Mouse (Mus musculus): ENCODE measurements around the gene Ezr.

Ezr gene

DNA sequence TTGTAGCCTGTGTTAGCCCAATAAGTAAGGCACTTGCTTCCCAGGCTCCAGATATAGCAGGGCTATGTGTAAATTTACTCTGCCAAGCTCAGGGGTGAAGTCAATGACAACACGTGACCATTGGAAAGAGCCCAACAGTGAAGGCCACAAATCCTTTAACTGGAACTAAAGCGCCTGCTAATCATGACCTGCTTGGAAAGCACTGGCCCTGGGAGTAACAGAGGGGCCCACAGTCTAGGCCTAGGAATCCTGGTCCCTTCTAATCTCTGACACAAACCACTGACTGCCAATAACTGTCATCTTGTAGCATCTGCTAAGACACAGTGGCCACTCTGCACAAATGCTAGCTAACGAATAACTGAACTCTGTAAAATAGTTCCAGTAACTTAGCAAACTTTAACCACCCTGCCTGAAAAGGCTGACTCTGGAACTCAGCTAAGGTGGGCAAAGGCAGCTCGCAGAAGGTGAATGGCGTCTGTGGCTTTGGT is 14.2 kb downstream of the Ezr start:
- no peak for DNase-seq (ENCODE audit: low spot score)

DNA sequence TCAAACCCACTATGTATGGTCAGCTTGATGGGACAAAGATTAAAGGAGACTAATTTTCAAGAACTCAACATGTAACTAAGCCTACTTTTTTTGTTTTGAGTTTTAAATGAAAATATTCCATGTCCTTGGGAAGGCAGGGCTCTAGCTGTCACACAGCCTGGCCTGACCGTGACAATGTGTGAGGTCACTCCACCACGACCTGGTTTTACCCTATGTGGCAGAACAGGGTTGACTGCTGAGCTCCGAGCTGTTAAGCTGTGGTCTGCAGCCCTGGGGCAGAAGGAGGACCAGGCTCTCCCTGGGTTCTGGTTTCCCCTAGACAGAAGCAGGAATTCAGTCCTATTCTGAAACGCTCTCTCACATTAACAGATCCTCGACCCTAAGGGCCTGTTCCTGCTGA is 14.8 kb downstream of the Ezr start:
- DNase-seq (ENCODE audit: low spot score): no peak

DNA sequence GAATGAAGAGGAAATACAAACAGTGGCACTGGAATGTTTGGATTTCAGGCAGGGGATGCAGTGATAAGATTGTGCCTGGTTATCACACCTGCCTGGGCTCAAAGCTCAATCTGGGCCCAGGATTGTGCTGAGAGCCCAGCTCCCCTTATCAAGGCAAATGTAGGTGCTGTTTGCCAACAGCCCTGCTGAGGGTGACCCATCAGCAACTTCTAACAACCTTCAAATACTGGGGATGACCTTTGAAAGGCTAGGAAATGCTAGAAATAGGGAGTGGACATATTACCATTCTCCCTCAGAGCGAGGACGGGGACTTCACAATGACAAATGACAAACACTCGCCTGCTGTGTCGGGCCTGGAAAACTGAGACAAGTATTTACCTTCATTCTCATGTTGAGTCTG is 15.8 kb downstream of the Ezr start:
- DNase-seq (ENCODE audit: low spot score): no peak

DNA sequence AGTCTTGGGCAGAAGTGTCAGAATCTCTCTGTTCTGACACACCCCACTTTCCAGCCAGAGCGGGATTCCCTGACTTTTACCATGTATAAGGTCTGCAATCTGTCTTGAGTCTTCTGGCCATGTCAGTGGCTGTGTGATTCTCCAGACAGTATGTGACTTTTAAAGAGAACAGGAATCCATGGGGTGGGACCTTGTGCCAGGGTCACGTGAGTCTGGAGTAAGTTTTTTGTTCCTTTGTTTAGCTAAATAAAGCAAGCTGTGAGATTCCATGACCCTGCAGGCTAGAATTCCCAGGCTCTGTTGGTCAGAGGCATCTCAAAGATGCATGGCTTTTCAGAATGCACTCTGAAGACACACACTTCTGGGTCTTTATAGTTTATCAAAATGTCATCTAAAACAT is 16.7 kb downstream of the Ezr start:
- no peak for DNase-seq (ENCODE audit: low spot score)

DNA sequence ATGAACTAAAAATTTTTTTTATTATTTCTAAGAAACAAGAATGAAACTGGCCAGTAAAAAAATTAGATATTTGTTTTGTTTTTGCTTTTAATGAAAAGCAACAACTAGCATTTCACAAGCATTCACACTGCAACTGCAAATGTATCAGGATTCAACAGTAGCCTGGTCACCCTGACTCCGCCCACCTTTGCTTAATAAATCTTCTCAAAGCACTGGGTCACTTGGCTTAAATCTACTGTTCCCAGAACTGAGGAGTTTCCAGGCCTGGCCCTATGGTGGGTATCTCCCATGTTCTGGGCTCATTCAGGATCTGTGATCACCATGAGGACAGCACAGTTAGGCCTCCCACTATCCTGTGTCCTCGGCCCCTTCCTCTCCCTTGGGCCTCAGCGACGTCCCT is 17.9 kb downstream of the Ezr start:
- DNase-seq (ENCODE audit: low spot score): no peak

DNA sequence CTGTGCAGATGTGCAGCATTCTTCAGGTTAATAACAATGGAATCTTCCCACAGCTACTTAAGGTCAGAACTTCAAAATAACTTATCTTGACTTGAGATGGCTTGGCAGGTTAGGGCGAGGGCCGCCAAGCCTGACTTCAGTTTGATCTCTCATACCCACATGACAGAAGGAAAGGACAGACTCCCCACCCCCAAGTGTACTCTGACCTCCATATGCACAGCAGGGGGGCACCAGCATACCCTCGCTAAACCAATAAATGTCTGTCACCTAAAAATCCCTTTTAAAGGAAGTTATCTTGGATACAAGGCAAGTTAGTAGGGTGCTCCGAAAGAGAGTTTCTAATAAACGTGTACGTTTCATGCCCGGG is 18.4 kb downstream of the Ezr start:
- no peak for DNase-seq (ENCODE audit: low spot score)

DNA sequence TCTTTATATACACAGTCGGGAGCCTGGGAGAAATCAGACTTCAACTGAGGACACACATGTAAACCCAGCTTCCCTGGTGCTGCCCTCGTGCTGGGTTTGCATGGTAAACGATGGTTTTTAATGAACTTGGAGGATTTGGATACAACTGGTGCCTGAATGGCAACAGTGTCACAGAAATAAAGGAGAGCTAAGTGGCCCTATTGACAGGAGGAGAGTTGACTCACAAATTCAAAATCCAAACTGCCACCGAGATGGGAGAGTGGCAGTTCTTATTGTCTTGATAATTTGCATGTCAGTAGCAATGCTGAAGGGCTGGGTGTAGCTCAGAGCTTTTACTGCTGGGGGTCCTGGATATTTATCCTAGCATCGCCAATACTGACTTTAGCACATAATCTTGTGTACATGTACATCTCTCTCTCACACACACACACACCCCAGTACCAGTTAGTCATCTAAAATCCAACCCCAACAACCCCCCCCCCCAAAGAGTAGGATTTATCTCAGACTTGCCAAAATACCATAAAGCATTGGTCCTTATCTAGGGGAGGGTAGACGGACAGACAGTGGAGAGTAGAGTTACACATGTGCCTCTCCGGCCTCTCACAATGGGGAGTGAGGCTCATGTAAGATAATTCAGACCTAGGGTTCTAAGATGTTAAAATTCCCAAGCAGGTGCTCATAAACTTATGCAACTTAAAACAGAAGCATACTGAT is 18.9 kb downstream of the Ezr start:
- no peak for DNase-seq (ENCODE audit: low spot score)

DNA sequence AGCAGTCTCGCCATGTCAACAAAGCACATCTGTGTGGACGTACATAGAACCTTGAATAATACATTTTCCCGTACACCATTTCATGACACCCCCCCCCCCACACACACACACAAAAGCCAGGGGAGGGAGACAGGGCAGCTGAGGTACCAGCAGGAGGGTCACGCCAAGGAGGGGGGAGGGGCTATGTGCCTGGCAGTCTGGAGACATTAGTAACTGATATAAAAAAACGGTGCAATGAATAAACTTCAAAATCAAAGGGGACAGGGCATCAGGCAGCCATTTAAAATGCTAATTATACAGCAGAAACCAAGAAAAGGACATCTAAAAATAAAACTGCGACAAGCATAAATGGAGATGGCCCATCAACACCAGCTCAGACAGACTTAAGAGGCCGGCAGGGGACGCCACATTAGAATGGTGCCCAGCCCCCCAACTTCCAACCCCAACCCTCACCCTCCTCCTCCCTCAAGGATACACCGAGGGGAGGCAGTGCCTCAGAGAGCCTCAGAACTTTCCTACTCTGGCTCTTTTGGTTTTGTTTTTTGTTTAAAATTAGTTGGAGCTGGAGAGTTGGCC is 22.8 kb downstream of the Ezr start:
- no peak for DNase-seq (ENCODE audit: low spot score)

DNA sequence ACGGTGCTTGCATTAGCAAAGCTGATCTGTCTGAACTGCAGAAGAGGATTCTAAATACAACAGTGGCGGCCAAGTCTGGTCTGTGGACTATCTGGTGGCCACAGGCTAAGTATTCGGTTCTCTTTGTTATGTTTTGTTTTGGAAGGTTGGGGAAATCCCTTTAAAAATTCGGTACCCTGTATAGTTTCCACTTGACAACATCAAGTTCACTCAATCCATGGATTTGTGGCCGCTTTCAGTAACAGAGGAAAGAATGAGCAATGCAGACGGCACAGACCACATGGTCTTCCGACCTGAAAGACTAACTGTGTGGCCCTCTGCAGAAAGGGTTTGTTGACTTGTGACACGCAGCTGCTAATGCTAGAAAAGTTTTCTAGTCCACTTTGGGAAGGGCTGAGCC is 23.7 kb downstream of the Ezr start:
- no peak for DNase-seq (ENCODE audit: low spot score)

DNA sequence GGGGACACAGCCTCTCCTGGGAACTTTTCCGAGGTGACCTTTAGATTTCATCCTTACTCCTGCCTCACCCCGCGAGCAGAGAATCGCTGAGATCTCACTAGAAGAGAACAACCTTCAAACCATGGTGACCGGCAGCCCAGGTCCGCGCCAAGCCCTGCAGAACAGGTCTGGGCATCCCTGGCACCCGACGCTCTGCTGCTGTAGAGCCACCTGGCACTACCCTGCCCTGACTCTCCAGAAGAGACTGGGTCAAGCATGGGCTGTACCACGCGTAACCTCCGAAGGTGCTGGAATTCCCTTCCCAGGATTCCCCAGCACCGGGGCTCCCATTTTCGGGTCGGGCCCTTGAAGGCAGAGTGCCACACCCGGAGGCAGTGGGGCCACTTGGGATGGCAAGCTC is 24.7 kb downstream of the Ezr start:
- DNase-seq (ENCODE audit: low spot score): no peak

DNA sequence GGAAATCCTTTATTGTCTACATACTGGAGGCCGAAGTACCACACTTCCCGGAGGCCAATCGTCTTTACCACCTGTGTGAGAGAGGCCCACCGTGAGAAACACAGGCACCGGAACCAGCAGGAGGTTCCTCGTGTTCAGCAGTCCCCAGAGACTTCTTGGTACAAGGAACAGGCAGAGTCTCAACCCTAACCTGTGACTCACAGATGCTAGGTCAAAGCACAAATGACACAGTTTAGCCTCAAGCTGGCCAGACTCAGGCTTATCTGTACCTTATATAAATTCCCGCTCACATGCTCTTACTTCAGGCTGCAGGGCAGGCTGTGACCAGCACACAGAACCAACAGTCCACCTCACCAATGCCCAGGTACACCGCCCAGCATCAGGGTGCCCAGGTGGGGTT is 26.7 kb downstream of the Ezr start:
- DNase-seq (ENCODE audit: low spot score): no peak

DNA sequence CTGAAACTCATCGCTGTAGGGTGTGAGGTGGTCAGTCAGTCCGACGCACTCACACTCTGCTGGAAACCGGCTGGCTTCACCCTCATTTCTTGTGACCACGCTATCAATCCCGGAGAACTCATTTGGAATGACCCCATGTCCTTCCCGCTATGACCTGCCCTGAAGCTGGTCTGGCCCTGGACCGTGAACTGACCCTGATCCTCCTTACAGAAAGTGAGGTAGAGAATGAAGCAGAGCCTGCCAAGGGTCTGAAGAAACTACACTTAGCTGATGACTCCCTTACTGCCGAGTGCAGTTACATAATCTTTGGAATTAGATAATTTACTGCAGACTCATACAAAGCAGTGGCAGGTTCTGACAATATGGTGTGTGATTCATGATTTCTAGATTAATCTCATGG is 27.4 kb downstream of the Ezr start:
- no peak for DNase-seq (ENCODE audit: low spot score)

DNA sequence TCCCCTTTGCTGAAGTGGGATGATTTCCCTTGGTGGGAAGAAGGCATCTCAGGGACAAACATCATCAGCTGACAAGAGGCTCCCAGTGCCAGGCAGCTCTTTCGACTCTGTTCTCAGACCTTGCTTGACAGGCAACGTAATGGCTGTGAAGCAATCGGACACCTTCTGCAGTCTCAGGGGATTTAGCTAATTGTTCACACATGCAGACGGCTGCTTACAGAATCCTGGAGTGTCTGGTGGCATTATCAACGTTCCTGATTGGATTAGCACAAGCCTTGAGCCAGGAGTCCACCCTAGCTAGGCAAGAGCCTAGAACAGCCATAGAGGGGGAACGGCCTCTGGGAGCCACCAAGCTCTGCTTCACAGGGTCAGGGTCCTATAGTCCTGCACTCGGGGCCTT is 30.2 kb downstream of the Ezr start:
- DNase-seq (ENCODE audit: low spot score): no peak

DNA sequence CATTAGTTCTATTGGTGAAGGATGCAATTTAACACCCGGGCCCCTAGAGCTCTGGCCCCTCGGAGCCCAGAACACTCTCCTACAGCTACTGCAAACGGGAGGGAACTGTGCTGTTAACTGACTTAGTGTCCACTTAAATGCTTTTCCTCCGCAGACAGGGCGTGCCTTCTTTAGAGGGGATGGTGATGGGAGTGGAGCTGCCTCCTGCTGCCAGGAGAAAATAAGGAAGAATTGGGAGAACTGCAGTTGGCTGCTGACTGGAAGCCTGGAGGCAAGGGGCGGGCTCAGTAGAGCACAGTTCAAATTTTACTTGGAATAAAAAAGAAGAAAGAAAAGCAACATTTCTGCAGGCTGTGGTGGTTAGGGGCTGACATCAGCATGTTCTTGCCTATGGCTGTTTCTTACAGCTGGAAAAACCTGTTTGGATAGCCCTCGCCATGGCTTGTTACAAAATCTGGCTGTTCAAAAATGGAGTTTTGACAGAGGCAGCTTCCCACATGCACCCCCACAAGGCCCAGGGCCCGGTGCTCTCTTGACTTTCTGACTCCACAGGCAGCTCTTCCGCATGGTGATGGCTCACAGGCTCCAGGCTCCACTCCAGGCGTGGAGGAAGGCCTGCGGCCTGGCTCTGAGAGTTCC is 31.2 kb downstream of the Ezr start:
- no peak for DNase-seq (ENCODE audit: low spot score)

DNA sequence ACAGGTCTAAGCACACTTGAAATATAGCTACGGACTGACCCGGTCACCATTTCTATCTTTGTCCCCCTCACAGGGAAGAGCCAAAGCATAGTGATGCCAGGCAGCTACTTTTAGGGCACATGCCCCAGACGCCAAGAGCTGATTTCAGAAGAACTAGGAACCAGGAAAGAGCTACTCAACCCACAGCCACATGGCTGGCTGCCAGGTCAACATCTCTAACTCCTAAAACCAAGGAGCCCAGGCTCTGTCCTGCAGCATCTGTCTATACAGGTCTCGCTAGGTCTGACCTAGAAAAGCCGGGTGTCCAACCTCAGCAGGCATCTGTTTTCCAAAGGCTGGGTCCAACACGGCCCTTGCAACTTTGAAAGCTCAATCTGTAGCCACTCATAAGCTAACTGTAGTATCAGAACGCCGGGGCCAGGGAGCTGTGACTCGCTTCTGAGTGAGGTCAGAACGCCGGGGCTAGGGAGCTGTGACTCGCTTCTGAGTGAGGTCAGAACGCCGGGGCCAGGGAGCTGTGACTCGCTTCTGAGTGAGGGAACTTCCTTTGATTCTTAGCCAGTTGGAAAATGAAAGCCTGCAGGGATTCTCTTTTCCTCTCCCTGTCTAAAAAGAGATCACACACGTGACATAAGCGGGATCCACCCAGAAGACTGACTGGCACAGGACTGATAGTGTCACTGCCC is 33.7 kb downstream of the Ezr start:
- no peak for DNase-seq (ENCODE audit: low spot score)

DNA sequence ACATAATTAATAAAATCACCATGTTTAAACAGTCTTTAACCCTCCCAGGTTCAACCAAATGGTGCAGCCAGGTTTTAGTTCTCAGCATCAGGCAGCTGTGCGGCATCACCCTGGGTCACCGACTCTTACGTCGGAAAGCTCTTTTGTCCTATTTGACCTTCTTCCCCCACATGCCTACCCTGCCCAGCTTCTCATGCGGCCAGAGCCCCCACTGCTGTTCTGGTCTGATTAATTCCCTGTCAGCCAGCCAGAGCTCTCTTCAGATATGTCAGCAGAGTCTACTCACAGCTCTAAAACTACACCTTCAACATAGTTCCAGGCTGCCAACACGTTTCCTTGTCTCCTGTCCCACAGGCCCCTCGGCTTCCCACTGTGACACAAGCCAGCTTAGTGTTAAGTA is 35.1 kb downstream of the Ezr start:
- DNase-seq (ENCODE audit: low spot score): no peak

DNA sequence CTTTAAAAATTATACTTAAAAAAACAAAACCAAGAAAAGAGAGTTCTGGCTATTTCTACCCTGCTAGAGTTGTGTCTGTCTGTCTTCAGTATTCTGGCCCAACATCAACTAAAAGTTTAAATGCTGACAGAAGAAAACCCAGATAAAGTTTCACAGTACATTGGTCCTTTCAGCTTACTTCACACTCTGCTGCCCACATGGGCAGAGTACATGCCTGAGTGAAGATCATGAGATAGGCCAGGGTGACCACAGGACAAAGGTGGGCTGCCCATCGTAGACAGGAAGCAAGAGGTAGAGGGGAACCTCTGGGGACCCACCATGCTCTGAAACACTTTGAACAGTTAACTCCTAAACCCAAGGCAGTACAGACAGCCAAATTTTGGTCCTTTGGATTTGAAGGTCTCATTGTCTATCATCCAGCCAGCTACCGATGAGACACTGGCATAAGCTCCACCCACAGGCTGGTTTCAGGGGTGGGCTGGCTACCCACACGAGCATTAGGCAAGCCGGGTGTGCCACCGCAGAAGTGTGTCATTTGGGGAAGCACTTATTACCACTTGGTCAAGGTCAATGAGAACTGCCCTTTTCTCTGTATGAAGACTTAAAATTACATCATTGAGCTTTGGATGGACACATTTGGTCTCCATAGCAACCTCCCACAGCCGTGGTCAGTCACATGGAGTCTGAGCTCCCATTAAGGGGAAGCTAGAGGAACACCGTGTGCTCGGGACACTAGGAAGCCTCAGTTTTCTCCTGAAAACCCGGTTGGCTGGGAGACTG is 35.9 kb downstream of the Ezr start:
- DNase-seq (ENCODE audit: low spot score): no peak

DNA sequence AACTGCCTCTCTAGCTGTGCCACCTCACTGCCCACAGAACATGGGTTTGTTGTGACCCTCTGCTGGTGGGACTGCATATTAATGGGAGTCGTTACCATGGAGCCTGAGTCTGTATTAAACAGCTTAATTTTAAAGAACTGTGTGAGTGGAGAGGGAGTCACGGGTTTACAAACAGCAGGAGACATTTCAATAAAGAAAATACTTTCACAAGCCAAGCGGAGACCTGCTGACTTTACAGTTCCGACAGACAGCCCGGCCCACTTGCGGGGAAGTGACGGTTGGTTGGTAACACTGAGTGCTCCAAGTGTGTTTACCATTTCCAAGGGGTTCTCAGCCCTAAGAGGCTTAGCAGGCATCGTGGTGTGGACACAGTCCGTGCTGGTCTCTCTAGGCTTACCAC is 36.6 kb downstream of the Ezr start:
- DNase-seq (ENCODE audit: low spot score): no peak

DNA sequence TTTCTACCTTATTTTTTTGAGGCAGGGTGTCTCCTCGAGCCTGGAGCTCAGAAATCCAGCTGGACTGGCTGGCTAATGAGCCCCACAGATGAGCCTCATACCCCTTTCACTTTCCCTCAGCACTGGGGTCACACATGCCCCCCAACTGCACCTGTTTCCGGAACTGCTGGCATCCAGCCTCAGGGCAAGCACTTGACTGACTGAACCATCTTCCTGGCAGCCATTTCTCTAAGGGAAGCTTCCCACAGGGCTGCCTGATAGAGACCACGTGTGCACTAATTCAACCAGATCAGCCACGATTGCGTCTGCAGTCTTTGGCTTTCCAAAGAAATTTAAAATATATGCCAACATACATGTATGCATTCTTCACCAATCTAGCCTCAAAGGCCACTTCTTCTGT is 37.1 kb downstream of the Ezr start:
- DNase-seq (ENCODE audit: low spot score): no peak

DNA sequence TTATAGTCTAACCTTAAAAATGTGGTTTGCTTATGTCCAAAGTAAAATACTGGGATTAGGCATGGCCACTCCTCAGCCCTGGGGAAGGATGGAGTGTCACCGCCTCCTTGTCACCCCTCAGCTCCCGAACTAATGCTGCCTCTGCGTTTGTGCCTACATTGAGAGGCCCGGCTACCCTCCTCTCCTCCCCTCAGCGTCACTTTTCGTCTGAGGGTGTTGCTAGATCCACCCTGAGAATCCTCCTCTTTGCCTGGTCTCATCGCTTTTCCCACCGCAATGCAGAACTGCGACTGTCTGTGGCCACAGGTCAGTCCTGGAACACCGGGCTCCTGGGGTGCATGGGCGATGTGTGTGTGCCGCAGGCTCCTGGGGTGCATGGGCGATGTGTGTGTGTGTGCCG is 37.7 kb downstream of the Ezr start:
- no peak for DNase-seq (ENCODE audit: low spot score)

DNA sequence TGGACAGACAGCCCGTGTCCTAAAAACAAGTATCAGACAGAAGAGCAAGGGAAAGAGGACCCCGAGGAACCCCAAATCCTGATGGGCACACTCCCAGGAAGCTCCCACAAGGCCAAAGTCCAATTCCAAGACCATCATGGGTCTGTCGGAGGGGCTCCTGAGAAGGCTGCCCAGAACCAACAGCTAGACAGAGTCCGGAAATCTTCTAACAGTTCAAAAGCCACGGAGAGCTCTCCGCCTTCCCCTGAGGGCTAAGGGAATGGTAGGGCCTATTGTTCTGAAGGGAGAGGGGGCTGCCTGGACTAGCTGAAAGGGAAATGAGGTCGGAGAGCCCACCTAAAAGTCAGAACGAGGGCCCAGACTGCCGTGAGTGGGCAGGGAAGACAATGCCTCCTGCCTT is 38.2 kb downstream of the Ezr start:
- DNase-seq (ENCODE audit: low spot score): no peak

DNA sequence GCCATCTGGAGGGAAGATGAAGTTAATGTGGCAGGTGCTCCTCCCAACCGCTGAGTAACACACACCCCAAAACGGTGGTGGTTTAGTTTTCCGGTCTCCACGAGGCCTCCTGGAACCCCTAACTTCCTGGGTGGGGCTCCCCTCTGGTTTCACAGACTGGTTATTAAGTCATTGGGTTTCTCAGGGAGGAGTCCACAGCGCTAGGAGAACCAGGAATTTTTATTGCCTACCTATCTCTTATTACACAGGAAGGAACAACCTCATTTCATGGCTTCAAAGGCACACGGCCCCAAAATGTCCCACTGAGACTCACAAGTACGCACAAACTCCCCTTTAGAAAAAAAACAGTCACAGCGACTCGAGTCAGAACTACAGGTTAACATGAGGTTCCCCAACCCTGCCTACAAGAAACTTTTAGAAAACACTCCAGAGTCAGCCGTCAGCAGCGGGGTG is 38.8 kb downstream of the Ezr start:
- no peak for DNase-seq (ENCODE audit: low spot score)
